Mouse (Mus musculus) midbrain, embryonic 16.5 days (tissue): ENCODE data around the gene Fam107b. TPM values are rescaled to one million over a fixed set of nuclear protein-coding genes. Genes with fewer than 3 reads are reported as not detected.
A peak's percentile ranks its signal among the peaks of the same experiment; 100 is the strongest.

ENCODE experiments used
- ATAC-seq: fragments of 200-750 bp; cut with Nextera tagmentation; 2 replicates; pipeline ENCODE4 v1.8.0; 2017; ENCODE audit warnings: moderate TSS enrichment
- H3K27ac ChIP-seq: fragments of 300-500 bp; sonication (generic); 2 replicates; pipeline ENCODE4 v1.5.1; 2014; ENCODE audit warnings: mild to moderate bottlenecking, low read length, mixed read lengths
- H3K27me3 ChIP-seq: fragments of 300-500 bp; sonication (generic); 2 replicates; pipeline ENCODE4 v1.6.1; 2014; ENCODE audit warnings: low read depth, low read length, mixed read lengths; ENCODE audit not compliant: control insufficient read depth, insufficient read depth
- H3K36me3 ChIP-seq: fragments of 300-500 bp; sonication (generic); 2 replicates; pipeline ENCODE4 v1.6.1; 2014; ENCODE audit warnings: mild to moderate bottlenecking, low read length, moderate library complexity, mixed read lengths; ENCODE audit not compliant: control insufficient read depth, insufficient read depth
- H3K4me1 ChIP-seq: fragments of 300-500 bp; sonication (generic); 2 replicates; pipeline ENCODE4 v1.6.1; 2014; ENCODE audit warnings: mild to moderate bottlenecking, low read length, mixed read lengths; ENCODE audit not compliant: control insufficient read depth, insufficient read depth
- H3K4me2 ChIP-seq: fragments of 300-500 bp; sonication (generic); 2 replicates; pipeline ENCODE4 v1.6.1; 2014; ENCODE audit warnings: mild to moderate bottlenecking, low read length, mixed read lengths
- H3K4me3 ChIP-seq: fragments of 300-500 bp; sonication (generic); 2 replicates; pipeline ENCODE4 v1.5.1; 2014; ENCODE audit warnings: low read depth, mild to moderate bottlenecking, low read length, moderate library complexity, mixed read lengths
- H3K9ac ChIP-seq: fragments of 300-500 bp; sonication (generic); 2 replicates; pipeline ENCODE4 v1.6.1; 2014; ENCODE audit warnings: low read depth, low read length, mixed read lengths
- H3K9me3 ChIP-seq: fragments of 300-500 bp; sonication (generic); replicated peaks from 2 replicates; pipeline ENCODE4 v1.6.1; 2014; ENCODE audit warnings: mild to moderate bottlenecking, low read length, mixed read lengths; ENCODE audit not compliant: control insufficient read depth, poor library complexity, severe bottlenecking
- WGBS: fragments of 180-500 bp; shearing (Covaris S2); extraction: QIAGEN DNeasy Blood & Tissue Kit; methylation state at CpG from one replicate; pipeline ENCODE4 v1.1.7; 2014; 5-methylcytosine and 5-hydroxymethylcytosine counted together
- polyA plus RNA-seq: library from polyadenylated mRNA; unstranded; fragments of >200 nt; fragmentation: Nextera tagmentation; extraction: Ambion mirVana; gene quantifications from 2 replicates; pipeline ENCODE4 v1.2.1, GENCODE M21; 2015

The Fam107b gene
- polyA plus RNA-seq, 1 experiment from 2014 or later = 27.9 TPM

GRCm38 (mm10) chr2:3758406-3758805 lies 188.1 kb downstream of the Fam107b start:
- H3K4me1 ChIP-seq = peaks cover 23% of the 10 kb centered on the region
- no peak overlapping the region for H3K9ac ChIP-seq
- H3K27me3 ChIP-seq = no peaks in the 10 kb centered on the region
- H3K4me3 ChIP-seq = no peak overlapping the region
- ATAC-seq = no peak
- H3K27ac ChIP-seq = no peak overlapping the region
- H3K9me3 ChIP-seq = no peaks in the 10 kb centered on the region
- no peaks in the 10 kb centered on the region for H3K36me3 ChIP-seq
- whole genome bisulfite sequencing = 90% methylated on average over 6 of the region's 6 CpGs
- H3K4me2 ChIP-seq = no peak overlapping the region

- H3K27ac ChIP-seq = no peak overlapping the region
- H3K9ac ChIP-seq = no peak overlapping the region
- 77% methylated on average over 6 of the region's 6 CpGs for WGBS
- no peaks in the 10 kb centered on the region for H3K9me3 ChIP-seq
- no peak overlapping the region for H3K4me2 ChIP-seq
- peaks cover 17% of the 10 kb centered on the region for H3K4me1 ChIP-seq
- no peaks in the 10 kb centered on the region for H3K36me3 ChIP-seq
- H3K27me3 ChIP-seq = no peaks in the 10 kb centered on the region
- ATAC-seq = no peak
- H3K4me3 ChIP-seq = no peak overlapping the region
Measured at GRCm38 (mm10) chr2:3760234-3760836, 190.0 kb downstream of the Fam107b start.

GRCm38 (mm10) chr2:3764136-3764535 lies 193.8 kb downstream of the Fam107b start:
- 81% methylated on average over 6 of the region's 6 CpGs for WGBS

GRCm38 (mm10) chr2:3765957-3766783 lies 195.9 kb downstream of the Fam107b start:
- WGBS = 75% methylated on average over 11 of the region's 11 CpGs
- Histone ChIP-seq H3K9me3 (no peaks in the 10 kb centered on the region), H3K4me2 (no peak overlapping the region), H3K4me3 (no peak overlapping the region), H3K27me3 (no peaks in the 10 kb centered on the region), H3K9ac (no peak overlapping the region), H3K36me3 (no peaks in the 10 kb centered on the region), H3K4me1 (no peaks in the 10 kb centered on the region; the same call in 1 of the 2 replicates), H3K27ac (no peak overlapping the region)
- no peak for ATAC-seq

More at GRCm38 (mm10) chr2:3764136-3764535, 193.8 kb downstream of the Fam107b start:
- Histone ChIP-seq H3K4me2 (no peak overlapping the region), H3K27ac (no peak overlapping the region), H3K9me3 (no peaks in the 10 kb centered on the region), H3K27me3 (no peaks in the 10 kb centered on the region), H3K4me3 (no peak overlapping the region), H3K36me3 (no peaks in the 10 kb centered on the region), H3K4me1 (no peaks in the 10 kb centered on the region; the same call in 1 of the 2 replicates), H3K9ac (no peak overlapping the region)
- ATAC-seq = no peak

- Histone ChIP-seq H3K36me3 (no peaks in the 10 kb centered on the region), H3K27ac (no peak overlapping the region), H3K9me3 (no peaks in the 10 kb centered on the region), H3K4me1 (no peaks in the 10 kb centered on the region; the same call in 1 of the 2 replicates), H3K27me3 (no peaks in the 10 kb centered on the region), H3K9ac (no peak overlapping the region), H3K4me3 (no peak overlapping the region), H3K4me2 (no peak overlapping the region)
- ATAC-seq = peak; percentile 68; the same call in 1 of the 2 replicates
- WGBS = 29% methylated on average over 6 of the region's 6 CpGs
Measured at GRCm38 (mm10) chr2:3769260-3769659, 199.0 kb downstream of the Fam107b start.

GRCm38 (mm10) chr2:3769786-3770318 lies 199.6 kb downstream of the Fam107b start:
- H3K4me1 ChIP-seq = no peaks in the 10 kb centered on the region; the same call in 1 of the 2 replicates
- H3K9ac ChIP-seq = no peak overlapping the region
- no peak overlapping the region for H3K27ac ChIP-seq
- WGBS = 82% methylated on average over 9 of the region's 9 CpGs
- H3K27me3 ChIP-seq = no peaks in the 10 kb centered on the region
- H3K4me2 ChIP-seq = no peak overlapping the region
- H3K4me3 ChIP-seq = no peak overlapping the region
- H3K36me3 ChIP-seq = no peaks in the 10 kb centered on the region
- no peaks in the 10 kb centered on the region for H3K9me3 ChIP-seq
- ATAC-seq = no peak

GRCm38 (mm10) chr2:3770383-3770782 lies 200.1 kb downstream of the Fam107b start:
- H3K4me2 ChIP-seq = no peak overlapping the region
- no peaks in the 10 kb centered on the region for H3K27me3 ChIP-seq
- H3K36me3 ChIP-seq = no peaks in the 10 kb centered on the region
- H3K9ac ChIP-seq = no peak overlapping the region
- no peaks in the 10 kb centered on the region; the same call in 1 of the 2 replicates for H3K4me1 ChIP-seq
- 81% methylated on average over 2 of the region's 2 CpGs for WGBS
- H3K4me3 ChIP-seq = no peak overlapping the region
- H3K9me3 ChIP-seq = no peaks in the 10 kb centered on the region
- H3K27ac ChIP-seq = no peak overlapping the region
- ATAC-seq = no peak

GRCm38 (mm10) chr2:3771483-3771882 lies 201.2 kb downstream of the Fam107b start:
- H3K27me3 ChIP-seq = no peaks in the 10 kb centered on the region
- ATAC-seq = no peak
- WGBS = 87% methylated on average over 6 of the region's 6 CpGs
- no peaks in the 10 kb centered on the region for H3K36me3 ChIP-seq
- H3K4me2 ChIP-seq = no peak overlapping the region
- H3K27ac ChIP-seq = no peak overlapping the region
- H3K9ac ChIP-seq = no peak overlapping the region
- no peaks in the 10 kb centered on the region for H3K9me3 ChIP-seq
- H3K4me3 ChIP-seq = no peak overlapping the region
- H3K4me1 ChIP-seq = no peaks in the 10 kb centered on the region; the same call in 1 of the 2 replicates

- no peak for ATAC-seq
- no peak overlapping the region for H3K9ac ChIP-seq
- no peaks in the 10 kb centered on the region for H3K36me3 ChIP-seq
- no peaks in the 10 kb centered on the region; the same call in 1 of the 2 replicates for H3K4me1 ChIP-seq
- H3K9me3 ChIP-seq = no peaks in the 10 kb centered on the region
- no peak overlapping the region for H3K27ac ChIP-seq
- no peaks in the 10 kb centered on the region for H3K27me3 ChIP-seq
- WGBS = 57% methylated on average over 4 of the region's 4 CpGs
- H3K4me3 ChIP-seq = no peak overlapping the region
- H3K4me2 ChIP-seq = no peak overlapping the region
Measured at GRCm38 (mm10) chr2:3773089-3773488, 202.8 kb downstream of the Fam107b start.
